Mouse (Mus musculus) embryonic facial prominence, embryonic 11.5 days (tissue): ENCODE data around the gene Stmn3. TPM values are rescaled to one million over a fixed set of nuclear protein-coding genes. Genes with fewer than 3 reads are reported as not detected.

ENCODE experiments used
- ATAC-seq: fragments of 200-750 bp; cut with Nextera tagmentation; replicated peaks from 2 replicates; pipeline ENCODE4 v1.8.0; 2017; ENCODE audit warnings: low read depth; ENCODE audit not compliant: insufficient number of reproducible peaks, low FRiP score, low TSS enrichment
- DNase-seq: peaks from one replicate; pipeline ENCODE4 v3.0.0-alpha.2; 2015; ENCODE audit warnings: low spot score
- H3K27ac ChIP-seq: fragments of 300-500 bp; sonication (generic); replicated peaks from 2 replicates; pipeline ENCODE4 v1.5.1; 2014; ENCODE audit warnings: mild to moderate bottlenecking, low read depth, low read length, control low read depth
- H3K27me3 ChIP-seq: fragments of 300-500 bp; sonication (generic); 2 replicates; pipeline ENCODE4 v1.6.1; 2014; ENCODE audit warnings: mild to moderate bottlenecking, low read length, moderate library complexity, mixed read lengths; ENCODE audit not compliant: control insufficient read depth, insufficient read depth
- H3K36me3 ChIP-seq: fragments of 300-500 bp; sonication (generic); replicated peaks from 2 replicates; pipeline ENCODE4 v1.6.1; 2014; ENCODE audit warnings: low read depth, mild to moderate bottlenecking, low read length, moderate library complexity, mixed read lengths; ENCODE audit not compliant: control insufficient read depth, insufficient read depth
- H3K4me1 ChIP-seq: fragments of 300-500 bp; sonication (generic); 2 replicates; pipeline ENCODE4 v1.6.1; 2014; ENCODE audit warnings: low read length, mixed read lengths; ENCODE audit not compliant: control insufficient read depth, insufficient read depth
- H3K4me2 ChIP-seq: fragments of 300-500 bp; sonication (generic); 2 replicates; pipeline ENCODE4 v1.6.1; 2014; ENCODE audit warnings: low read depth, mild to moderate bottlenecking, control low read depth, low read length, moderate library complexity
- H3K4me3 ChIP-seq: fragments of 300-500 bp; sonication (generic); 2 replicates; pipeline ENCODE4 v1.5.1; 2014; ENCODE audit warnings: low read depth, low read length, control low read depth
- H3K9ac ChIP-seq: fragments of 300-500 bp; sonication (generic); replicated peaks from 2 replicates; pipeline ENCODE4 v1.6.1; 2014; ENCODE audit warnings: mild to moderate bottlenecking, control low read depth, low read length
- H3K9me3 ChIP-seq: fragments of 300-500 bp; sonication (generic); replicated peaks from 2 replicates; pipeline ENCODE4 v1.6.1; 2016; ENCODE audit warnings: mild to moderate bottlenecking, low read length, inconsistent platforms, mixed read lengths; ENCODE audit not compliant: control insufficient read depth
- WGBS: fragments of 180-500 bp; shearing (Covaris S2); extraction: QIAGEN DNeasy Blood & Tissue Kit; methylation state at CpG from one replicate; pipeline ENCODE4 v1.1.7; 2014; 5-methylcytosine and 5-hydroxymethylcytosine counted together
- polyA plus RNA-seq: library from polyadenylated mRNA; unstranded; fragments of >200 nt; fragmentation: Nextera tagmentation; extraction: Ambion mirVana; gene quantifications from 2 replicates; pipeline ENCODE4 v1.2.1, GENCODE M21; 2014

Stmn3 gene
- polyA plus RNA-seq, 1 experiment from 2014 or later = 79.6 TPM

DNA sequence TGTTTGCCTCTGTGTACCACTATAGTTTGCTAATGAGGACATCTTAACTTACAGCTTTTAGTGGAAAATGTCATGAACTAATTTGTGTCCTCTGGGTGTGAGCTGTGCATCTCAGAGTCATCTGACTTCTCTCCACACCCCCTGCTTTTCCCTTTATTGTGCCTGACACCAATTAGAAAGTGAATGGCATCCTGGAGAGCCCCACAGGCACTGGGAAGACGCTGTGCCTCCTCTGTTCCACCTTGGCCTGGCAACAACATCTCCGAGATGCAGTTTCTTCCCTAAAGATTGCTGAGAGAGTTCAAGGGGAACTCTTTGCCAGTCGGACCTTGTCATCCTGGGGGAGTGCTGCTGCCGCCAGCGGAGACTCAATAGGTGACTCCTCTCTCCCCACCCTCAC lies 7.8 kb upstream of the Stmn3 start:
- ATAC-seq (no peak), DNase-seq (no peak)
- WGBS = 67% methylated on average over 5 of the region's 5 CpGs

GRCm38 (mm10) chr2:181320103-181320499 lies 5.8 kb upstream of the Stmn3 start:
- DNase-seq (no peak), ATAC-seq (no peak; the same call in 1 of the 2 replicates)
- no peaks in the 10 kb centered on the region for H3K4me1 ChIP-seq
- H3K9me3 ChIP-seq = no peaks in the 10 kb centered on the region
- H3K4me3 ChIP-seq = peak overlapping the region; percentile 61
- peak overlapping the region; percentile 73 for H3K4me2 ChIP-seq
- no peaks in the 10 kb centered on the region for H3K27me3 ChIP-seq
- no peak overlapping the region for H3K27ac ChIP-seq
- H3K36me3 ChIP-seq = no peaks in the 10 kb centered on the region
- 11% methylated on average over 7 of the region's 7 CpGs for WGBS
- H3K9ac ChIP-seq = peak overlapping the region; percentile 67

More for the DNA sequence above, 7.8 kb upstream of the Stmn3 start:
- Histone ChIP-seq H3K9me3 (no peaks in the 10 kb centered on the region), H3K9ac (no peak overlapping the region), H3K4me3 (no peak overlapping the region), H3K4me2 (no peak overlapping the region), H3K36me3 (0 out of 2 replicates have a peak, but pooled peaks cover 4% of the 10 kb centered on the region), H3K4me1 (no peaks in the 10 kb centered on the region), H3K27me3 (no peaks in the 10 kb centered on the region), H3K27ac (no peak overlapping the region)

DNA sequence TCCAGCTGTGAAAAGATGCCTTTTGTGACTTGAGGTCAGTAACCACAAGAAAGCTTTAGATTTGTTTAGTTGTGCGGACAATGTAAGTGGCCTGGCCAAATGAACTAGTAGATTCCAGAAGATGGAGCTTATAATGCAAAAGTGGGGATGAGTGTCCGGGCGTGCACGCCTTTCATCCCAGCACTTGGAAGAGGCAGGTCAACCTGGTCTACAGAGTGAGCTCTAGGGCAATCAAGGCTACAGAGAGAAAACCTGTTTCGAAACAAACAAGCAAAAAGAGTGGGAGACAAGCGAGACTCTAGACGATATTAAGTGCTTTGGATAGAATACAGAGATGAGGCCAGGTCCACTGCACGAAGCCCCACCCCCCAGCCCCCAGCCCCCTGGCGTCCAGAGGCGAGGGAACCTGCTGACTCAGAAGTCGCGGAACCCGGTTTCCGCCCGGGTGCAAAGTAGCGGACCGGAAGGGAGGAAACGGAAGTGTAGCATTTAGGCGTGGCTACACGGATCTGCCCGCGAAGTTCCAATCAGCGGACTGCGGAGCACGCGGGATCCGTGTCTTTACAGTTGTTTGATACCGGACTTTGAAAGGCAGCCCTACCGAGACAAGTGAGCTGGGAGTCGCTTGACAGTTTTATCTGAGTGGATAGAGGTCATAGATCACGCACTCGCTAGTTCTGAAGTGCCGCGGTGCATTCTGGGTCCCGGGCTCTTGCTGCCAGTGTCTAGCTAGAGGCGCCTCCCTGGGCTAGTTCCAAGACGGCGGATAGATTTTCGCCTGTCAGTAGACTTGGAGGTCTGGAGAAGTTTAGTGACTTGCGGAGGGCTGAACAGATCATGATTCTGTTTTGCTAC lies 5.2 kb upstream of the Stmn3 start, which contains the start of gene Rtel1:
Gene Rtel1, plus strand, starts transcription at position 492 of the 855 bp plus-strand sequence.
- Histone ChIP-seq H3K36me3 (no peaks in the 10 kb centered on the region), H3K27ac (peak within 1 kb of the TSS; percentile 28; the same call in 1 of the 2 replicates), H3K4me1 (no peaks in the 10 kb centered on the region), H3K9ac (peak within 1 kb of the TSS; percentile 67), H3K4me2 (peak within 1 kb of the TSS; percentile 73), H3K9me3 (no peaks in the 10 kb centered on the region), H3K4me3 (peak within 1 kb of the TSS; percentile 61), H3K27me3 (peaks cover 3% of the 10 kb centered on the region)
- 7% methylated on average over 40 of the region's 40 CpGs for WGBS
- ATAC-seq = peak; percentile 86
- DNase-seq = peak; percentile 93

DNA sequence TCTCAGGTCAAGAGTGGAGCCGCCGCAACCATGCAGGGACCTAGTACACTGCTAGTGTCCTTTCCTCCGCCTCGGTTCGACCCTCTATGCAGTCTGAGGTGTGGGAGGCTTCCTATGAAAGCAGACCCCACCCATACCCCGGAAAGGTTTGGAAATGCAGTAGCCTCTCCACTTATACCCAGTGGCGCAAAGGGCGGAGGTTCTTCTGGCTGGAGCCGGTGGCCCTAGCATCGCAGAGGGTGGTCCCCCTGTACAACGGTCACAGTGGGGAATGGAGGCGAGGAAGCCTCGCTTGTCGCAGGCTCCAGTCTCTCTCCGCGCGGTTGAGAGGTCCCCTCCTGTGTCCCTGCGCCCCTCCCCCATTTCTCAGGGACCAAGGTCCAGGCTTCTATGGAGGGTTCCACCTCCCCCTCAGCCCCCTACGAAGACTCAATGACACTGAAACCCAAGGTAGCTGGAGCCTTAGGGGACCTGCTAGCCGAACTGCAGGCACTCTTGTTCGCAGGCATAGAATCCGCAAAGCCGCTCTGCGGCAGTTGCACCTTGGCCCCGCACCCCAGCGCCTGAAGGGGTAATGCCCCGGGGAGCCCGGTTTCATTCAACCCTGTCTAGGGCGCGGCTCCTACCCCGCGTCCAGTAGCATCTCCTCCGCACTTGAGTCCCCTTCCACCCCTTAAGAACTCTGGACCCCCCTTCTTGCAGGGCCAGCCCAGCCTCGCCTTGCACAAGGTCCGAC lies 788 bp downstream of the Stmn3 start:
- DNase-seq = peak; percentile 4
- peak overlapping the region; percentile 34 for H3K4me3 ChIP-seq

DNA sequence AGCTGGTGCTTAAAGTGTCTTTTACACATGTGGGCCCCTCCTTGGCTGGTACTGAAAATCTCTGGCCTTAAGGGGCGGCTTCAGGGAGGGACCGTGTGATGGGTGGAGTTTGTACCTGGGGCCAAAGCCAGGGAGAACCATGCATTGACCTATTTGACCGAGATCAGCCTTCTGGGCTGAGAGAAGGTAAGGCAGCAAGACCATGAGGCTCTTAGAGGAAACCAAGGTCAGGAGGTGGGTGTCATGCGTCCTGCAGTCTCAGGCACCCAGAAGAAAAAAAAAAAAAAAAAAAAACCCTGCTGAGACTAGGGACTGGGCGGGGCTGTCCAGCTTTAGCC lies 1.3 kb downstream of the Stmn3 start:
- H3K36me3 ChIP-seq = no peaks in the 10 kb centered on the region
- ATAC-seq = no peak
- no peak overlapping the region for H3K27ac ChIP-seq
- H3K4me3 ChIP-seq = peak overlapping the region; percentile 34
- no peak for DNase-seq
- peaks cover 27% of the 10 kb centered on the region for H3K27me3 ChIP-seq
- no peaks in the 10 kb centered on the region; the same call in 1 of the 2 replicates for H3K4me1 ChIP-seq
- 17% methylated on average over 5 of the region's 5 CpGs for WGBS
- H3K4me2 ChIP-seq = peak overlapping the region; percentile 44
- H3K9ac ChIP-seq = 0 out of 2 replicates have a peak overlapping the region, but pooled peaks have one; percentile 27
- H3K9me3 ChIP-seq = no peaks in the 10 kb centered on the region

More for the DNA sequence above, 788 bp downstream of the Stmn3 start:
- Histone ChIP-seq H3K9ac (peak overlapping the region; percentile 27), H3K27ac (no peak overlapping the region), H3K36me3 (no peaks in the 10 kb centered on the region), H3K4me2 (peak overlapping the region; percentile 44), H3K4me1 (no peaks in the 10 kb centered on the region; the same call in 1 of the 2 replicates), H3K27me3 (peaks cover 27% of the 10 kb centered on the region), H3K9me3 (no peaks in the 10 kb centered on the region)
- peak; percentile 34; the same call in 1 of the 2 replicates for ATAC-seq
- 3% methylated on average over 35 of the region's 35 CpGs for WGBS

GRCm38 (mm10) chr2:181312435-181312834 lies 1.9 kb downstream of the Stmn3 start:
- Histone ChIP-seq H3K4me2 (no peak overlapping the region), H3K27ac (no peak overlapping the region), H3K4me3 (no peak overlapping the region), H3K36me3 (no peaks in the 10 kb centered on the region), H3K9ac (no peak overlapping the region), H3K9me3 (no peaks in the 10 kb centered on the region), H3K27me3 (peaks cover 27% of the 10 kb centered on the region), H3K4me1 (no peaks in the 10 kb centered on the region; the same call in 1 of the 2 replicates)
- ATAC-seq = no peak
- WGBS = 73% methylated on average over 3 of the region's 3 CpGs
- no peak for DNase-seq

DNA sequence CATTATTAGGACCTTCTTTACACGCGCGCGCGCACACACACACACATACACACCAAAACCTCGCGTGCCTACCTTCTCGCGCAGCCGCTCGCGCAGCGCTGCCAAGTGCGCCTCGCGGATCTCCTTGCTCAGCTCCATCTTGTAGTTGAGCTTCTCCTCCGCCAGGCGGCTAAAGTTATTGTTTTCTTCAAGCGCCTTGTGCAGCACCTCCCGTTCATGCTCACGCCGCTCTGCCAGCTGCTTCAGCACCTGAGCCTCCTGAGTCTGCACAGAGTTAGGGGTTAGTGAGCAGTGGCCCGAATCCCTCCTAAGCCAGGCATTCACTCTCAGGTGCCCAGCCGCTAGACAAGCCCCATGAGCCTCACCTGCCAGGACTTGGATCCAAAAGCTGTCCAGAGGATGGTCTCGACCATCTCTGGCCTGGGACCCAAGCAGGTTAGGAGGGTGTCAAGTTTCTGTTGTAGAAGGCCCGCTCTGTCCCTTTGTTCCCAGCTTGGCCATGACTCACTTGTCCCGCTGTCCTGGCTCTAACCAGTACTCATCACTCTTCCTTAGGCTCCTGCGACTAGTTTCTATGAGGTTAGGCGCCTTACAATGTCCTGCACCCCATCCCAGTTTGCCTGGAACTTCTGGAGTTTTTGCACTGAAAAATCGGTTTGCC lies 7.0 kb downstream of the Stmn3 start:
- no peak overlapping the region for H3K4me3 ChIP-seq
- DNase-seq = peak; percentile 77
- H3K9me3 ChIP-seq = no peaks in the 10 kb centered on the region
- H3K36me3 ChIP-seq = no peaks in the 10 kb centered on the region
- no peak; the same call in 1 of the 2 replicates for ATAC-seq
- no peak overlapping the region for H3K27ac ChIP-seq
- H3K9ac ChIP-seq = no peak overlapping the region
- WGBS = 9% methylated on average over 30 of the region's 30 CpGs
- H3K4me2 ChIP-seq = no peak overlapping the region
- H3K4me1 ChIP-seq = no peaks in the 10 kb centered on the region
- H3K27me3 ChIP-seq = peaks cover 9% of the 10 kb centered on the region
